Mouse (Mus musculus) kidney, embryonic 15.5 days (tissue): Measurements from ENCODE around the gene Wnt6. TPM values are rescaled to one million over a fixed set of nuclear protein-coding genes. Genes with fewer than 3 reads are reported as not detected.

Experiments used
- ATAC-seq: fragments of 200-750 bp; cut with Nextera tagmentation; replicated peaks from 2 replicates; pipeline ENCODE4 v1.8.0; 2017; ENCODE audit warnings: moderate TSS enrichment; ENCODE audit not compliant: low FRiP score
- H3K27ac ChIP-seq: fragments of 300-500 bp; sonication (generic); 2 replicates; pipeline ENCODE4 v1.5.1; 2015; ENCODE audit warnings: mild to moderate bottlenecking, inconsistent platforms
- H3K27me3 ChIP-seq: fragments of 300-500 bp; sonication (generic); 2 replicates; pipeline ENCODE4 v1.6.1; 2015; ENCODE audit warnings: inconsistent platforms
- H3K36me3 ChIP-seq: fragments of 300-500 bp; sonication (generic); 2 replicates; pipeline ENCODE4 v1.6.1; 2015; ENCODE audit warnings: inconsistent platforms
- H3K4me1 ChIP-seq: fragments of 300-500 bp; sonication (generic); 2 replicates; pipeline ENCODE4 v1.6.1; 2015; ENCODE audit warnings: inconsistent platforms
- H3K4me2 ChIP-seq: fragments of 300-500 bp; sonication (generic); 2 replicates; pipeline ENCODE4 v1.6.1; 2015; ENCODE audit warnings: moderate library complexity, mild to moderate bottlenecking, inconsistent platforms
- H3K4me3 ChIP-seq: fragments of 300-500 bp; sonication (generic); replicated peaks from 2 replicates; pipeline ENCODE4 v1.5.1; 2015; ENCODE audit warnings: mild to moderate bottlenecking, inconsistent platforms
- H3K9ac ChIP-seq: fragments of 300-500 bp; sonication (generic); 2 replicates; pipeline ENCODE4 v1.6.1; 2015; ENCODE audit warnings: mild to moderate bottlenecking, inconsistent platforms
- H3K9me3 ChIP-seq: fragments of 300-500 bp; sonication (generic); replicated peaks from 2 replicates; pipeline ENCODE4 v1.6.1; 2016; ENCODE audit warnings: inconsistent platforms
- WGBS: fragments of 180-500 bp; shearing (Covaris S2); methylation state at CpG from one replicate; pipeline ENCODE4 v1.1.7; 2015; ENCODE audit warnings: mixed read lengths; 5-methylcytosine and 5-hydroxymethylcytosine counted together
- polyA plus RNA-seq: library from polyadenylated mRNA; unstranded; fragments of >200 nt; fragmentation: Nextera tagmentation; extraction: Ambion mirVana; gene quantifications from 2 replicates; pipeline ENCODE4 v1.2.1, GENCODE M21; 2015

Wnt6 gene
- polyA plus RNA-seq: 2.0 and 2.3 TPM in 2 replicates

DNA sequence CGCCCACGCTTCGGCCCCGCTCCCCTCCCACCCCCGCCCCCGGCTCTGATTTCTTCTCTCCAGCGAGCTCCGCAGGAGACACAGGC is at the start of gene Wnt6:
Wnt6 (plus strand) TSS at position 48 of the 86 bp plus-strand sequence.
- Histone ChIP-seq H3K9ac (peak within 1 kb of the TSS; percentile 36), H3K36me3 (no peaks in the 10 kb centered on the region), H3K9me3 (no peaks in the 10 kb centered on the region), H3K27ac (no peak within 1 kb of the TSS), H3K4me1 (peaks cover 54% of the 10 kb centered on the region), H3K4me2 (peak within 1 kb of the TSS; percentile 84), H3K27me3 (peaks cover 92% of the 10 kb centered on the region), H3K4me3 (peak within 1 kb of the TSS; percentile 50)
- no peak for ATAC-seq
- 3% methylated on average over 6 of the region's 8 CpGs for WGBS

- Histone ChIP-seq H3K27me3 (no peaks in the 10 kb centered on the region), H3K27ac (no peak overlapping the region), H3K36me3 (no peaks in the 10 kb centered on the region), H3K9me3 (no peaks in the 10 kb centered on the region), H3K4me1 (no peaks in the 10 kb centered on the region), H3K4me3 (no peak overlapping the region), H3K9ac (no peak overlapping the region), H3K4me2 (no peak overlapping the region)
- 85% methylated on average over 2 of the region's 2 CpGs for WGBS
- ATAC-seq: no peak
These were observed 47.9 kb upstream of the Wnt6 start for GRCm38 (mm10) chr1:74723748-74724147.

GRCm38 (mm10) chr1:74726114-74726513 is 45.6 kb upstream of the Wnt6 start:
- no peak for ATAC-seq
- H3K4me1 ChIP-seq: no peaks in the 10 kb centered on the region
- no peak overlapping the region for H3K4me3 ChIP-seq
- H3K4me2 ChIP-seq: no peak overlapping the region
- no peak overlapping the region for H3K9ac ChIP-seq
- no peaks in the 10 kb centered on the region for H3K27me3 ChIP-seq
- WGBS: 36% methylated on average over 5 of the region's 5 CpGs
- no peaks in the 10 kb centered on the region for H3K9me3 ChIP-seq
- H3K27ac ChIP-seq: no peak overlapping the region
- no peaks in the 10 kb centered on the region for H3K36me3 ChIP-seq

DNA sequence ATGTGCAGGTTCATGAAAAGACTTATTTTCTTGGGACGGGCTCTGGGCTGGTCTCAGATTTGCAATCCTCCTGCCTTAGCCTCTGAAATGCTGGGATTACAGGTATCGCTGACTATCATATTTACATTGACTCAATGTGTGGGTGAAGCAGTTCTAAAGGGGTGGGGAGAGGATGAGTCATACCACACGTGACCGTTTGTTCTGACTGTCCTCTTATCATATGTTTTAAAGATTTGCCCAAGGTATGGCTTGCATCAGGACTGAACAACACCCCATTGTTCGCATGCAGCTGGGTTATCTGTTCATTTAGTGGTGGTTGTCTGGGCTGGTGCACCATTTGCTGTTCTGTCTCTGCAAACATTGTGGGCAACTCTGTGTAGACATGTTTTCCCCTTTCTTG is 45.0 kb upstream of the Wnt6 start:
- 75% methylated on average over 5 of the region's 5 CpGs for WGBS
- H3K9me3 ChIP-seq: no peaks in the 10 kb centered on the region
- ATAC-seq: no peak
- H3K4me2 ChIP-seq: no peak overlapping the region
- H3K27me3 ChIP-seq: no peaks in the 10 kb centered on the region
- H3K4me3 ChIP-seq: no peak overlapping the region
- no peaks in the 10 kb centered on the region for H3K4me1 ChIP-seq
- H3K9ac ChIP-seq: no peak overlapping the region
- H3K36me3 ChIP-seq: no peaks in the 10 kb centered on the region
- H3K27ac ChIP-seq: no peak overlapping the region

DNA sequence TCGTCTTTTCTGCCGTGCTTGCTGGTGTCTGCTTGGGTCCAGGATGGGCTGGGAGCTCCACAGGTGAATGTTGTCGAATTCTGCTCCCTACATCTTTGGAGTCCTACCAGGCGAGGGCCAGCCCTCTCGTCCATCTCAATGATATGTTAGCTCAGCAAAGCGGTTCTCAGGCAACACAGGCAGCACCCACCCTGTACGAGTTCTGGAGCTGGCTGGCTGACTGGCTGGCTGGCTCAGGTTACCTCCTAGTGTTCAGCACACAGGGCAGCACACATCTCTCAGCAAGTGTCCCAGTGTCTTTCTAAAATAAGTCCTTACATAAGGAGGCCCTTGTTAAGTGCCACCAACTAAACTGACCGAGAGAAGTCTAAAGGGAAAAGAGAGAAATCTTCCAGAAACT is 43.2 kb upstream of the Wnt6 start:
- no peak for ATAC-seq

DNA sequence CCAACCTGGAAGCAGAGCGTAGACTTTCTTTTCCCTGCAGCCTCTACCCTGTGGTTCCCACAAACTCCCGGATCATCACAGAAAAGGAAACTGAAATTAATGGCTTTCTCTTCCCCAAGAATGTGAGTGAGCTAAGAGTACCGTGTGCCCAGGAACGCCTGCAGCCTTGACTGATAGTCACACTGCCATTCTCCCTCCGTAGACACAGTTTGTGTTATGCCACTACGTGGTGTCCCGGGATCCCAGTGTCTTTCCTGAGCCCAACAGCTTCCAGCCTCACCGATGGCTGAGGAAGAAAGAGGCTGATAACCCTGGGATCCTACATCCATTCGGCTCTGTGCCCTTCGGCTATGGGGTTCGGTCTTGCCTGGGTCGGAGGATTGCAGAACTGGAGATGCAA is 34.7 kb upstream of the Wnt6 start:
- no peaks in the 10 kb centered on the region for H3K4me1 ChIP-seq
- no peak overlapping the region for H3K27ac ChIP-seq
- no peak for ATAC-seq
- H3K9ac ChIP-seq: no peak overlapping the region
- no peaks in the 10 kb centered on the region for H3K9me3 ChIP-seq
- WGBS: 88% methylated on average over 12 of the region's 12 CpGs
- H3K4me3 ChIP-seq: no peak overlapping the region
- H3K27me3 ChIP-seq: no peaks in the 10 kb centered on the region
- H3K4me2 ChIP-seq: no peak overlapping the region
- H3K36me3 ChIP-seq: no peaks in the 10 kb centered on the region

More for the DNA sequence above, 43.2 kb upstream of the Wnt6 start:
- Histone ChIP-seq H3K4me1 (no peaks in the 10 kb centered on the region), H3K27me3 (no peaks in the 10 kb centered on the region), H3K36me3 (no peaks in the 10 kb centered on the region), H3K27ac (no peak overlapping the region), H3K9ac (no peak overlapping the region), H3K9me3 (no peaks in the 10 kb centered on the region), H3K4me2 (no peak overlapping the region), H3K4me3 (no peak overlapping the region)
- 59% methylated on average over 8 of the region's 8 CpGs for WGBS

GRCm38 (mm10) chr1:74737500-74737899 is 34.2 kb upstream of the Wnt6 start:
- ATAC-seq: no peak
- 84% methylated on average over 7 of the region's 7 CpGs for WGBS
- Histone ChIP-seq H3K4me1 (no peaks in the 10 kb centered on the region), H3K27me3 (no peaks in the 10 kb centered on the region), H3K4me2 (no peak overlapping the region), H3K9me3 (no peaks in the 10 kb centered on the region), H3K27ac (no peak overlapping the region), H3K9ac (no peak overlapping the region), H3K4me3 (no peak overlapping the region), H3K36me3 (no peaks in the 10 kb centered on the region)

- Histone ChIP-seq H3K4me3 (no peak overlapping the region), H3K27ac (no peak overlapping the region), H3K4me2 (no peak overlapping the region), H3K9me3 (no peaks in the 10 kb centered on the region), H3K9ac (no peak overlapping the region), H3K27me3 (no peaks in the 10 kb centered on the region), H3K36me3 (no peaks in the 10 kb centered on the region), H3K4me1 (no peaks in the 10 kb centered on the region)
- 74% methylated on average over 7 of the region's 7 CpGs for WGBS
- no peak for ATAC-seq
These were observed 30.8 kb upstream of the Wnt6 start for GRCm38 (mm10) chr1:74740846-74741245.

GRCm38 (mm10) chr1:74747335-74747734 is 24.4 kb upstream of the Wnt6 start:
- no peak for ATAC-seq
- peaks cover 14% of the 10 kb centered on the region for H3K4me1 ChIP-seq

DNA sequence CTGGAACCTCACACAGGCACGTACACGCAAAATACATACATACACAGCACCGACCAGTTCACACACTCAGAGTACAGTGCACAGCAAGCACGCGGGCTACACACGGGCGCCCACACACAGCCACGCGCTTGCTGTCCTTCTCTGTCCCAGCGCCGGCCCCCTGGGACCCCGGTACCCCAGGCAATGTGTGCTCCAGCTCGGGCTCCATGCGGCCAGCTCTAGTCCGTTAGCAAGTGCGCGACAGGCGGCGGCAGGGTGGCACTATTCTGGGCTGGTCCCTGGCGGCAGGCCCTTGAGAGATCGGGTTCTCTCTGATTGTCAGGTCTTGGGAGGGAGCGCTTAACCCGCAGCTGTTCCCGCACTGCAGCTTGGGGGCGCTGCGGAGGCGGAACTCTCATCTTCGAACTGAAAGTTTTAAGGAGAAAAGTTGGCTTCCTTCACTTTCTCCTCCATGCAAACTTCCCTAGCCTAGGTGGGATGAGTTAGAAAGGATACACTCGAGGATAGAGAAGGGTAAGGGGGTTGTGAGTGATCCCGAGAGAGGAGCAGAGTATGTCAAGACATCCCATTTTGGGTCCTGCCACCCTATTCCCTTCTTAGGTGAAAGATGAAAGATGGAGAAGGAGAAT is 22.9 kb upstream of the Wnt6 start, which contains the start of gene Prkag3:
Prkag3 (minus strand) TSS at position 579 of the 629 bp plus-strand sequence.
- peaks cover 24% of the 10 kb centered on the region for H3K27me3 ChIP-seq
- whole genome bisulfite sequencing: 11% methylated on average over 30 of the region's 30 CpGs

More at GRCm38 (mm10) chr1:74747335-74747734, 24.4 kb upstream of the Wnt6 start:
- WGBS: 76% methylated on average over 5 of the region's 5 CpGs
- peaks cover 24% of the 10 kb centered on the region for H3K27me3 ChIP-seq
- H3K4me2 ChIP-seq: no peak overlapping the region
- no peak overlapping the region for H3K4me3 ChIP-seq
- no peaks in the 10 kb centered on the region for H3K9me3 ChIP-seq
- no peaks in the 10 kb centered on the region for H3K36me3 ChIP-seq
- no peak overlapping the region for H3K9ac ChIP-seq
- no peak overlapping the region for H3K27ac ChIP-seq

DNA sequence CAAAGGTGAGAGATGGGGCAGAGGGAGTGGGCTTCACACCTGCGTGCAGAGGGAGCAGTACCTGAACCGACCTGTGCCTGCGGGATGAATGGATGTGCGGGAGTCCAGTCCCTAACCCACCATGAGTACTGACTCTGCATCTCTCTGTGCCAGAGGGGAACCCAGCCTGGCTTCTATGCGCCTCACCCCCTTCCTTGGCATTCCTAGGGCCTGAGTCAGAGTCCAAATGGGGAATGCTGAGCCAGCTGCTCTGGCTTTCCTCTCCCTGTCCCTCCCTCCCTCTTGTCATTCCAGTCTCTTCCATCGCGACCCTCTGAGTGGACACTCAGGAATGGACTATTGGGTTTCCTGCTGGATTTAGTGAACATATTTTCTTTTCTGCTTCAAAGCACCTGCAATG is 22.4 kb upstream of the Wnt6 start:
- ATAC-seq: peak; percentile 68
- H3K27ac ChIP-seq: no peak overlapping the region
- peak overlapping the region; percentile 61 for H3K4me2 ChIP-seq
- H3K4me3 ChIP-seq: no peak overlapping the region
- H3K4me1 ChIP-seq: peaks cover 14% of the 10 kb centered on the region
- H3K9me3 ChIP-seq: no peaks in the 10 kb centered on the region
- peaks cover 24% of the 10 kb centered on the region for H3K27me3 ChIP-seq
- no peaks in the 10 kb centered on the region for H3K36me3 ChIP-seq
- WGBS: 60% methylated on average over 7 of the region's 7 CpGs
- H3K9ac ChIP-seq: no peak overlapping the region

More for the DNA sequence above, 22.9 kb upstream of the Wnt6 start, which contains the start of gene Prkag3:
- peak within 1 kb of the TSS; percentile 61 for H3K4me2 ChIP-seq
- H3K9me3 ChIP-seq: no peaks in the 10 kb centered on the region
- ATAC-seq: peak; percentile 67
- peaks cover 14% of the 10 kb centered on the region for H3K4me1 ChIP-seq
- peak within 1 kb of the TSS; percentile 29 for H3K4me3 ChIP-seq
- H3K36me3 ChIP-seq: no peaks in the 10 kb centered on the region
- peak within 1 kb of the TSS; percentile 30; the same call in 1 of the 2 replicates for H3K9ac ChIP-seq
- H3K27ac ChIP-seq: no peak within 1 kb of the TSS

GRCm38 (mm10) chr1:74750683-74751082 is 21.0 kb upstream of the Wnt6 start:
- H3K9me3 ChIP-seq: no peaks in the 10 kb centered on the region
- no peak overlapping the region for H3K9ac ChIP-seq
- H3K4me1 ChIP-seq: peaks cover 14% of the 10 kb centered on the region
- H3K27ac ChIP-seq: no peak overlapping the region
- no peak overlapping the region for H3K4me3 ChIP-seq
- ATAC-seq: no peak
- 76% methylated on average over 4 of the region's 4 CpGs for WGBS
- H3K4me2 ChIP-seq: no peak overlapping the region
- H3K36me3 ChIP-seq: no peaks in the 10 kb centered on the region
- H3K27me3 ChIP-seq: peaks cover 24% of the 10 kb centered on the region

DNA sequence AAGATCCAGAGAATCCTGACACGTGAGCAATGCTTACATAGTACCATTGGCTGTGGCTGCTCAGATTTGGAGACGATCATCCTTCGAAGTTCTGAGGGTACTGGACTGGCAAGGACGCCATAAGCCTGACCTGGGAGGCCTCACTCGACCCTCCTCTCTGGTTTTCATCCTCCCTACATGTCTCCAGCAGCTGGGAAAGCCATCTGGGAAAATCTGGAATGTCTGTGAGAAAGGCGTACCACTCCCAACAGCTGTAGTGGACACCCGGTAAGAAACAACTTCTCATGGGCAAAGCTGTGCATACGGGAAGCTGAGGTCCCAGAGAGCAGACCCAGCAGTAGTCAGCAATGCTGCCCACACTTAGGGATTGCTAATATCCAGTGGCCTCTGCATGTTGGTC is 19.5 kb upstream of the Wnt6 start:
- no peaks in the 10 kb centered on the region for H3K36me3 ChIP-seq
- 84% methylated on average over 8 of the region's 8 CpGs for WGBS
- no peak overlapping the region for H3K27ac ChIP-seq
- no peak for ATAC-seq
- no peaks in the 10 kb centered on the region for H3K9me3 ChIP-seq
- H3K4me1 ChIP-seq: peaks cover 14% of the 10 kb centered on the region
- no peak overlapping the region for H3K4me3 ChIP-seq
- no peak overlapping the region for H3K9ac ChIP-seq
- no peak overlapping the region for H3K4me2 ChIP-seq
- H3K27me3 ChIP-seq: peaks cover 23% of the 10 kb centered on the region
